Mouse (Mus musculus) thymus, adult 18-20 months (tissue): Measurements from ENCODE around the gene Tmem208.
"Not testable (repeated sequence)": the region's sequence is repeated elsewhere in the genome, so short reads cannot be mapped to it uniquely, and the experiment has no call there.

ENCODE experiments used
- DNase-seq, 2 experiments: peaks; one replicate each; pipeline ENCODE4 v3.0.0; 2022; ENCODE audit warnings: mixed read lengths in 2 of 2

The Tmem208 gene

DNA sequence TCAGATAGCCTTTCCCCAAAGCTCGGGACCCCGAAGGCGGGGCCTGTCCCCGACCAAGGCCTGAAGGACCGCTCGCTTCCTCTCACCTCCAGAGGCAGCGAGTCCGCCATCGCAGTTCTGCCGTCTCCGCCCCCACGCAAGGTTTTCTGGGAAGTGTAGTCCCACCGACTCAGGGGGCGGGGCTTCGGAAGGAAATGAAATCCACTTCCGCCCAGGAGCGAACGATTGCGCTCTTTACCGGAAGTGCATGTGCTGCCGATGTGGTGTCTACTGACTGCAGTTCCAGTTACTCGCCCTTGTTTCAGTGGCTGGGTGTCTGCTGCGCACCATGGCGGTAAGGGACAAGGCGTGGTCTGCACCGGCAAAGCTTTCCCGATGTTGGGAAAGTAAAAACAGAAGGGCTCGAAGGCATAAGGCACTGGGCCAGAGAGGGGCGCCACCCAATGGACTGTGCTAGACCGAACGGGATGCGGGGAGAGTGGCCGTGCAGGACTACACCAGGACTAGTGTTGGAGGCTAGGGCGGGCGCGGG is at the start of gene Tmem208, which contains the start of gene Lrrc29:
TSS of gene Tmem208 (plus strand) at position 214 of the 532 bp plus-strand sequence.
TSS of gene Lrrc29 (minus strand) at position 138 of the 532 bp plus-strand sequence.
- peak; percentile 96 to 97 for DNase-seq

DNA sequence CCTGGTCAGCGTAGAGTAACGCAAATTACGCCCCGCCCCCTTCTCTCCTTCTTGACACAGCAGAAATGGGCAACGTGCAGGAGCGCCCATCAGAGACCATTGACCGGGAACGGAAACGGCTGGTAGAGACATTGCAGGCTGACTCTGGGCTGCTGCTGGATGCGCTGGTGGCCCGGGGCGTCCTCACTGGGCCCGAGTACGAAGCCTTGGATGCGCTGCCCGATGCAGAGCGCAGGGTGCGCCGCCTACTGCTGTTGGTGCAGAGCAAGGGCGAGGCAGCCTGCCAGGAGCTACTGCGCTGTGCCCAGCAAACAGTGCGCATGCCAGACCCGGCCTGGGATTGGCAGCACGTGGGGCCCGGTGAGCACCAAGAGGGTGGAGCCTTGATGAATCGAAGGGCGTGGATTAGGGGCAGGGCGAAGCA is 47.2 kb upstream of the Tmem208 start:
- no peak for DNase-seq

DNA sequence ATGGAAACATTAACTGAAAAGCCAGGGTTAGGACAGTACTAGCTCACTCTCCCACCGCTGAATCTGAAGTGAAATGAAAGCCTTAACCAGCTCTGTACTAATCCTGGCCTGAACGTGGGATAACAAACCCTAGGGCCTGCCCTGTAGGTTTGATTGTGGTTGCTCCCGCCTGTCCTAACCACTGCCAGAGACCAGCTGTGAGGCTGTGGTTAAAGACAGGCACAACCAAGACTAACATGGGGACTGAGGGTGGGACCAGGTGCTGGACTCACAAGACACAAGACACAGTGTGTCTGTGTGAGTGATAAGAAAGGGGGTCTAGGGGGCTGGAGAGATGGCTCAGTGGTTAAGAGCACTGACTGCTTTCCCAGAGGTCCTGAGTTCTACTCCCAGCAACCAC is 45.6 kb upstream of the Tmem208 start:
- no peak for DNase-seq

DNA sequence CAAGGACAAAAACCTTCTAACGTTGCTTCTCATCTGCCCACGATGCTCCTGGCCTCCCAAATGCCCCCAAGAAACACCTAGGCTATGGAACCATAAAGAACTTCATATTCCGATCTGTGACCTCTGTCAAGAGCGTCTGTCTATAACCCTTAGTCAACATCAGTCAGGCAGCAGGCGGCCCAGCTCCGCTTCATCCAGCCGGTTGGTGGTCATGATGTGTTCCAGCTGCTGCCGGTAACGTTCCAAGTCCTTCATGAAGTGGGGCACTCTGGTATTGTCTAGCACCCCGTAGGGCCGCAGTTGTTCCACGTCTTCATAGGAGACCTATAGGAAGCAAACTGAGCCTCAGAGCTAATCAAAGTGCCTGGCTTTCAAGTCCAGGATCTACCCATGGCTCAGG is 44.3 kb upstream of the Tmem208 start:
- DNase-seq: no peak

DNA sequence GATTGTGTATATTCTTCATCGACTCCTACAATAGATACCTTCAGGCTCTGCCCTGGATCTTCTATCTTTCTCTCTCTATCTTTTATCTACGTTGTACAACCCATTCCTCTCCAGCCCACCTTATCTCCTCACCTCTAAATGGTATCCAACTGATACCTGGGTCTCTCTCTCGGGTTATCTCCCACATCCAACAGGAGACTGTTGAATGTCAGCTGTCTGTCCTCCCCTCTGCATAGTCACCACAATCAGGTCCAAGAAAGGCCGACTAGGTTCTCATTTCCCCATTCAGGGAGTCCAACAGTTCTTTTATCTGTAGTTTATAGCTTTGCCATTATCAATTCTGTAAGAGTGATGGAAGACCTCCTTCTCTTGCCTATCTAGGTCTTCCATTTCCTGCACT is 43.9 kb upstream of the Tmem208 start:
- DNase-seq: no peak

DNA sequence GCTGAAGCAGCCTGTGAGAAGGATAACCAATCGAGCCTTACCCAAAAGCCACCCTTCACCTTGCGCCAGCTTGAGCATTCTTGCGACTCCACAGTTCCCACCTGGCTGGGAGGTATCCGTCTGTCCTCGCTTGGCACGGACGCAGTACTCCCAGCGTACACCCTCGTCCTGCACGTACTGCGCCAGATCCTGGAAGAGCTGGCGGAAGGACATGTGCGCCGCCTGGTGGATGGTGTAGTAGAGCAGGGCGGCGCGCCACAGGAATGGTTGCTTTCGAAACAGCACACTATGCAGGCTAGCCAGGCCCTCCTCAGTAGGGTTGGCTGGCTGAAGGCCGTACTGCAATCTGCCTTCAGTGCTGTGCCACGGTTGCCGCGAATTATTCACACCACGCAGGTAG is 43.1 kb upstream of the Tmem208 start:
- no peak for DNase-seq

DNA sequence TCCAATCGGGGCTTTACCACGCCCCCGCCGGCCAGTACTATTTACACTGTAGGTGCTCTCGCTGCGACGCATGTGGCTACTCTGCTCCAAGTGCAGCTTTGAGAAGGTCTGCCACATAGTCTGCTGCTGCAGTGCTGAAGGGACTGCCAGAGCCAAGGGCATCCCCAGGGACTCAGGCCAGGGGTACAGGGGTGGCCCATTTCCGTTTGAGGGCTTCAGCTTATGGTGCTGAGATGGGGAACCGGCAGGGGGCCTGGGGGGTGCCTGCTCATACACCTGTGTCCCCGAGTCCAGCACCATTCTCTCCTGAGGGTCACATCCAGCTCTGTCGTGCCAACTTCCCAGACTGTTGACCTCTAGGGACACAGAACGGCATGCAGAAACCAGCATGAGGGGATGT is 40.6 kb upstream of the Tmem208 start:
- DNase-seq: no peak

DNA sequence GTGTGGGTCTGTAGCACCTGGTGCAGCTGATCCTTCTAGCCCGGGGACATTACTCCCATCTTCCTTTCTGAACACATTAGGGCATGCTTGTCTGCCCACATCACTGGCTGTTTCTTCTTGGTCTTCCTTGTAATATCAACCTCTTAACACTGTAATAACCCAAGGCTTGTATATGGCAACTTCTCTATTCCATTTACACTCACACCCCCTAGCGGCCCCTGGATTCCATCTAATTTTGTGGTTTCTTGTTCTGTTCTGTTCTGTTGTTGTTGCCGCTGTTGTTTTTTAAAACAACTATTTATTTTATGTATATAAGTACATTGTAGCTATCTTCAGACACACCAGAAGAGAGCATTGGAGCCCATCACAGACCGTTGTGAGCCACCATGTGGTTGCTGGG is 39.2 kb upstream of the Tmem208 start:
- no peak for DNase-seq

DNA sequence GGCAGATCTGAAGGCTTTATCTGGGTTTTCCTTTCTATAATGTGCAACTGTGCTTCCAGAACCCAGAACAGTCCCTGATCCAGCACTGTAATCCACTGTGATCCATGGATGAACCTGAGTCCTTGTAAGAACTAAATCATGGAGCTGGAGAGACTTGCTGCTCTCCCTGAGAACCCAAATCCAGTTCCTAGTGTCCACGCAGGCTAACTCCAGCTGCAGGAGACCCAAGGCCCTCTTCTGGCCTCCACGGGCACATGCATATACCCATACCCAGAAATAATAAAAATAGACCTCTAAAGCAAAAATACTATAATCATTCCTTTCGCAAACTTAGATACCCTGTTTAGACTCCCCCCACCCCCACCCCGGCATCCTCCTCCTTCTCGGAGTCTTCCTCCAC is 37.9 kb upstream of the Tmem208 start:
- DNase-seq: no peak

DNA sequence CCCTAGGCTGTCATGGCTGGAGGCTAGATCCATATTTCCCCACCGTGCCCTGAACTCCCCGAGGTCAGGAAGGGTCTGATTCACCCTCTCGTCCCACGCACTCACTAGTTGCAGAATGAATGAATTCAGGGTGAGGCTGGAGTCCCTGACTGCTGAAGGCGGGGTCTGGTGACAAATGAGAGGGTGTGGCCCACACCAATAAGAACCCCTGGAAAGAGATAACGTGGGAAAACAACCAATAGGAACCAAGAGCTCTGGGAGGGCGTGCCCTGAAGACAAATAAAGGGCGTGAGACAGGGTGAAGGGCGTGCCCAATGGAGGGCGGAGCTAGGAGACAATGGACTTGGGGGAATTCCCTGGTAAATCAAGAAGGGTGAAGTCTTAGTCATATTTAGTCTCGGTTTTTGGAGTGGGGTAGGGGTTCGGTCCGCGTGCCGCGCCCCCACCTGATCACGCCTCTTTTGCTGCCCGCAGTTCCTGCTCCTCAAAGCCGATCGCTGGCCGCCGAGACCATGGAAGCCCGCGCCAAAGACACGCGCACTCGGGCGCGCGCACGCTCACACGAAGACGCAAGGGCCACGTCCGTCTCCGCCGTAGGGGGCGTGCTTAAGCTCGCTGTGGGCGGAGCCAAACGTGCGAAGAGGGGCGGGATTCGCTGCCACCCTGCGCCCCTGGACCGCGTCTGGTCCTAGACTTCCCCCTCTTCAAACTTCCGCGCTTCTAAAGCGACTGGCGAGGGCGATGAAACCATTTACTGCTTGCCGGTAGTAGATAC is 37.0 kb upstream of the Tmem208 start:
- peak; percentile 92 to 93 for DNase-seq

DNA sequence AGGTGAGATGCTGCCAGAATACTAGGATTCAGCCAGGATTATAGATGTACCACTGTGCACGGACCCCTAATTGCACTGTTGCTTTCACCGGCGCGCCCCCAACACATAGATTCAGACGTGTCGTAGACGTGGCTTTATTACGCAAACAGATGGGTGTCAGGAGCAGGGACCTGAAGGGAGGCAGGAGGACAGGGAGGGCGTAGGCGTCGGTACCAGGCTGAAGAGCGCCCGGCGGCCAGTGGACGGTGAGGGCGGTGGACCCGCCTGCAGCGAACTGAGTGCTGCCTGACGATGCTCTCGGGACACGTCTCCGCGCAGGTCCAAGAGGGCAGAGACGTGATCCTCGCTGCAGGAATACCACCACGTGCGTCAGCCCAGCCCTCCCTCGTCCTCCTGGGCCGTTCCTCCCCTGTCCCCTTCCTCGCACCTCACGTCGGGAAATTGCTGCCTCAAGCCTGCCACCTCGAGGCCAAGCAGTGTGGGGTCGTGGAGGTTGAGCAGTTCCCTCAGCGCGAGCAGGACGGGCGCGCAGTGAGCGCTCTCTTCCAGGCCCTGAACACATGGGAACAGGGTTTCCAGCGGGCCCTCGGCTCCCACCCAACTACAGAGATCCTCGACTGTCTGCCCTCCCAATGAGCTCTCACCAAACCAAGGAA is 36.2 kb upstream of the Tmem208 start, which contains the start of gene 4931428F04Rik:
TSS of gene 4931428F04Rik (minus strand) at position 60 of the 656 bp plus-strand sequence.
- DNase-seq: peak; percentile 53 to 55

DNA sequence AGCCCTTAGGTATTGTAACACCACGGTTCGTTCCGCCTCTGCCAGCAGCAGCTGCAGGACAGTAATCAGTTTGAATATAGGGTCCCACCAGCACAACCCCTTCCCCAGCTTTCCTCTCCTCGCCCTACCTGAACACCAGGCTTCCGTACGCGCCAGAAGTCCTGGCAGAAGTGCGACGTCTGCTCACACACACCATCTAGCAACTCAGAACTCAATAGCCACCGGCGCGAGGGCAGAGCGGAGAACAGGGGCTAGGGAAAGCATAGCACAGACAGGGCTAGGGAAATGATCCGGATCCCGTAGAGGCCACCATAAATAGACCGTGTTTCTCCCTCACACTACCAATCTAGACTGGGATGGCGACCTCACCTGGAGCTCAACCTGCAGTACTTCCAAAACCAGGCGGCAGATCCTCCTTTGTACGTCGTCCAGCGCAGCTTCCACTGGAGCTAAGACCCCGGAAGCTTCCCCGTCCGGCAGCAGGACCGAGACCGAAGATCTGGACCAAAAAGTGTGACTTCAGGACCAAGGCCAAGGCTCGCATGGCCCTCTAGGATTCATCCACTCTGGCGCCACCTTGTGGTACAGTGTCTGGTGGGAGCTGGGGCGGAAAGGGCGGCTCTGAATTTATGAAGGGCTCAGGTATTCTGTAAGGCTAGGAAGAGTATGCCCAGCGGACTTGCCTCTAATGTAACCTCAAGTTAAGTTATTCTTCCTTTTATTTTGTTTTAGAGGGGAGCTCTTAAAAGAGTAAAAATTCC is 35.4 kb upstream of the Tmem208 start:
- peak; percentile 63 to 74 for DNase-seq

DNA sequence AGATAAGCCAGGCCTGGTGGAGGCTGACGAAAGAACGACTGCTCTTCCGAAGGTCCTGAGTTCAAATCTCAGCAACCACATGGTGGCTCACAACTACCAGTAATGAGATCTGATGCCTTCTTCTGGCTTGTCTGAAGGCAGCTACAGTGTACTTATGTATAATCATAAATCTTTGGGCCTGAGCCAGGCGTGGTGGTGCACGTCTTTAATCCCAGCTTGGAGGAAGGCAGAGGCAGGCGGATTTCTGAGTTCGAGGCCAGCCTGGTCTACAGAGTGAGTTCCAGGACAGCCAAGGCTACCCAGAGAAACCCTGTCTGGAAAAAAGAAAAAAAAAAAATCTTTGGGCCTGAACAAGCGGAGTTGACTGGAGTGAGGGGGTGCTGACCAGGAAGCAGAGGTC is 34.8 kb upstream of the Tmem208 start:
- not testable (repeated sequence) for DNase-seq

DNA sequence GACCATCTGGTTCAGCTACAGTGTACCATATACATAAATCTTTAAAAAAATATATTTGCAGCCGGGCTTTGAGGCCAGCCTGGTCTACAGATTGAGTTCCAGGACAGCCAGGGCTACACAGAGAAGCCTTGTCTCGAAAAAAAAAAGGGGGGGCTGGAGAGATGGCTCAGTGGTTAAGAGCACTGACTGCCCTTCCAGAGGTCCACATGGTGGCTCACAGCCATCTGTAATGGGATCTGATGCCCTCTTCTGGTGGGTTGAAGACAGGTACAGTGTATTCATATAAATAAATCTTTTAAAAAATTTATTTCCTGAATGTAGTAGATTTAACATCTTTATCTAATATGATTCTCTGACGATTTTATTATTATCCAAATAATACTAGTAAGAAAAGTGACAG is 34.4 kb upstream of the Tmem208 start:
- not testable (repeated sequence) for DNase-seq

DNA sequence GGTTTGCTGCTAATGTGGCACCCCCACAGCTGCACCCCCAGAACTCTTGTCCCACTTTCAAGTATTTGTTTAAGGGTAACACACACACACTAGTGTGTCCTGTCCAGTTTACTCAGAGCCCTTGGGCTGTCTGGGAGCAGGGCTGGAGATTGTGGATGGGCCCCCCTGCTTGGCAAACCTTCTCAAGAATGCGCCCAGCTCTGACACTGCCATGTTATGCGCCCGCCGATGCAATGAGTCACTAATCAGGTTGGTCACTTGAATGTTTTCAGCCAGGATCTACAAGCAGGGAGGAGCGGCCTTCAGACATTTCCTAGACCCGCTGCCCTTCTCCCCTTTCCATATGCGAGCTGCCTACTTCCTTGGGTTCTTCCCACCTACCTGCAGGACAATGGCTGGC is 33.7 kb upstream of the Tmem208 start:
- DNase-seq: no peak

DNA sequence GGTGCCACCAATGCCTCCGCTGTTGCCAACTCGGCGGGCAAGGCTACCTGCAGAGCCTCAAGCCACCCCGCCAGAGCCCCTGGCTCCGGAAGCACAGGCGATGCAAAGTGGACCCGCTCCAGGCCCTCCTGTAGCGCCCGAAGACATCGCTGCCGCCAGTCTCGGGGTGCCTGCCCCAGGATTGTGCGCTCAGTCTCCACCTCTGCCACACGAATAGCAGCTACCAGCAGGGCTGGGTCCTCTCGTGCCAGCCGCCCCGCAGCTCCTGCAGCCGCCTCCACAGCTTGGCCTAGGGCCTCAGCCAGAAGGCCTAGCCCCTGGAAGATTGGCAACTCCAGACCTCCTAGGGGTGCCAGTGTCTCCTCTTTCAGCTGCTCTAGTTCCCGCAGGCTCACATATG is 32.7 kb upstream of the Tmem208 start:
- no peak for DNase-seq

DNA sequence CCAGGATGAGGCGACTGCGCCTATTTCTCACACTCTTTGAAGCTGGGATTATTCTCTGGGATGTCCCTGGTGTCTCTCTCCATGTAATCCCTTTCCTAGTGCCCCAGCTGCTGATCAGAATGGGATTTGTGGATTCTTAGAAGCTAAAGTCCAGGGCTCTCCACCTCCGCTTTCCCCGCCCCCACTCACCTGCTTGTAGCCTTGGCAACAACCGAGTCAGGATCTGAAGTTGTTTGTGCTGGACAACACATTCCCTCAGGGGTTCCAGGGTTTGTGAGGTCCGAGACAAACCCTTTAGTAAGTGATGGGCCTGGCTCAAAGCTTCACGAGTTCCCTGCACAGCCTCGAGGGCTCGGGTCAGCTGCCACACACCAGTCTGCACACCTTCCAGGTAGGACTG is 31.4 kb upstream of the Tmem208 start:
- no peak for DNase-seq

DNA sequence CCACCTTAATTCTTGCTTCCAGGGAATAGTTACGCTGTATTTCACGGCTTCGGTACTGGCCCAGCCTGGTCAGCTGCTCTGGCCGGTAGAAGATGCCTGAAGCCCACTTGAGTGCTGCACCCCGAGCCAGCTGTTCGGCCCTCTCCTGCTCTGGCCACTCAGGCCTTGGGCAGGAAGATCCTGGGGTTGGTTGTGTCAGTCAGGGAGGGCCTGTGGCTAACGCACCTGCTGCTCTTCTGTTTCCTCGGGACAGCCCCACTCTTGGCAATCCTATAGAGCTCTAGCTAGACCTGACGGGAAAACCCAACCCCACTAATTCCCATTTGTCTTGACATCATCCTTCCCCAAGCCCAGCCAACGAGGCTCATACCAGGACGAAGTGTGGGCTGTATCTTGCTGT is 30.9 kb upstream of the Tmem208 start:
- DNase-seq: no peak

DNA sequence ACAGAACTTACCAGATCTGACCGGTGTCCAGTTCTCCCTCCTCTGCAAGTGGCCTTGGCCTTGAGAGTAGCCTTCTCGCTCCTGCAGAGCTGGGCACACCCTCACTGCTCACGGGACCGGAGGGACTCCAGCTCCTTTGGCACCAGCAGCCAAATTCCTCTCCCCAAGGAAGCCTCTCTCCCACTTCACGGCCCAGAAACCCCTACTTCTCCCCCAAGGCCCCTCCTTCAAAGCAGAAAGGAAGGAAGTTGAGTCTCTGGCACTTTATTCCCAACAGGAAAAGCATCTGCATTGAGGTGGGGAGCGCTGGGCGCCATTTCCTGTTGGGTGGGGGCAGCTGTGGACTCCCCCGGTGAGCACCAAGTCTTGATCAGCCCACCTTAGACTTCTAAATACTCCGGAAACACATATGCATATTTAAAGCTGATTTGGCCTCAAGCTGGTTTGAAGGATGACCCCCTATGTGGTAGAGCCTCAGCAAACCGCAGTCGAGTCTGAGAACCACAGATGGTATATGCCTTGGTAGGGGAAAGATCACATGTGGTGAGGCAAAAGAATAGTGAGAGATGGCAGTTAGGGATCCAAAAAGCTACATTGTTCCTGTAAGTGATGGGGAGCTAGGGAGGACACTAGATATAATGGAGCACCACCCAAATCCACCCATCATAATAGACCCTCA is 30.1 kb upstream of the Tmem208 start, which contains the start of gene Exoc3l:
TSS of gene Exoc3l (minus strand) at position 207 of the 679 bp plus-strand sequence.
- no peak for DNase-seq

DNA sequence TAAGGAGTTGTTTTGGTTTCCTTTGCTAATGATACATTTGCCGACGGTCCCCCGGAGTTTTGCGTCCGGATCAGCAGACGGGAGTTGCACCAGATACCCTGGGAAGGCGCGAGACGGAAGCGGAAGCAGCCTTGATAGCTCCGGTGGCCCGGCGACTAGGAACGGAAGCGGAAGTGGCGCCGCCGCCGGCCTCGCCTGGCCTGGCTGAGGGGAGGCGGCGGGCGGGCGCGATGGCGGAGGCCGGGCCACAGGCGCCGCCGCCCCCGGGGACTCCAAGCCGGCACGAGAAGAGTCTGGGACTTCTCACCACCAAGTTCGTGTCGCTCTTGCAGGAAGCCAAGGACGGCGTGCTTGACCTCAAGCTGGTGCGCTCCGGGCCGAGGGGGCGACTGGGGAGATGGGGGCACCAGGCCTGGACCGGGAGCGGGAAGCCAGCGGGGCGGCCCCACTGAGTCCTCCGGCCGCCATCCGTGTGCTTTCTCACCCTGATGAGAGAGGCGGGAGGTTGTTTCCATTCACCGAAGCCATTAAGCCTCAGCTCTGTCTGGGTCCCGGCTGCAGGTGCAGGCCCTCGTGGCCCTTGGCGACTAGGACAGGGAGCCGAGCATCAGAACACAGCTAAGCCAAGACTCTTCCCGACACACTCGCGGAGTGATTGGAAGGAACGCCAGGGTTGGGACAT is 28.5 kb upstream of the Tmem208 start, which contains the start of gene E2f4:
TSS of gene E2f4 (plus strand) at position 153 of the 682 bp plus-strand sequence.
- DNase-seq: peak; percentile 84 to 87

DNA sequence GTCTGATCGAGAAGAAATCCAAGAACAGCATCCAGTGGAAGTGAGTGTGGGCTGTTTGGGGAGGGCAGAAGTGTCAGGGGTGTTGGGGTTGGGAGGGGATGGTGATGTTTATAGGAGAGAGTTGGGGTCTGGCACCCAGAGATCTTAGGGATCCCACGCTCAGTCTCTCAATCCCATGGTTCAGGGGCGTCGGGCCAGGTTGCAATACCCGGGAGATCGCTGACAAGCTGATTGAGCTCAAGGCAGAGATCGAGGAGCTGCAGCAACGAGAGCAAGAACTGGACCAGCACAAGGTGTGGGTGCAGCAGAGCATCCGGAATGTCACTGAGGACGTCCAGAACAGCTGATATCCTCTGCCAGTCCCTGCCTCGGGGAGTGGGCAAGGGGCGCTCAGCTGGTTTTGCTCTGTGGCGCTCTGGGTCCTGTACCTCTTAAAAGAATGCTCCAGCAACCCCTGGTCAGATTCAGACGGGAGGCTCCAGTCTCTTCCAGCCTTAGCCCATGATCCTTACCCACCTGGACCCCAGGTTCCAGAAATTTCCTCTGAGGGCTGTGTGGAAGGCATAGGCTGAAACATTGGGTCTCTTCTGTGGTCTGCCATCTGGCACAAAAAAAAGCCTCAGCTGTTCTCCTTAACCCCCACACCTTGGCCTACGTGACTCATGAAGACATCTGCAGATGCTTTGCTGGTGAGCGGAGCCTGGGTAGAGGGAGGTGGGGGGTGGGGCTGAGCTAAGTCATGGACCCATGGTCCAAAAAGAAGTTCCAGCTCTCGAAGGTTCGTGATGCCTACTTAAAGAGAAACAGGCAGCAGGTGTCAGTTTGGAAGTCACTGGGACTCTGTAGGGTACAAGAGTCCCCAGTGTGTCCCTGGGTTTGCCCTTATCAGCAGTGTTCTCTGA is 27.6 kb upstream of the Tmem208 start:
- DNase-seq: peak in 1 of 2 experiments; percentile 62
